Mouse (Mus musculus): ENCODE measurements around the gene Tubb1.

Gene Tubb1

GRCm38 (mm10) chr2:174450353-174450752 is at the start of gene Tubb1:
Tubb1 (plus strand) TSS chr2:174450695.
- DNase-seq (ENCODE audit: low spot score): no peak

- DNase-seq (ENCODE audit: low spot score): no peak
Observed at GRCm38 (mm10) chr2:174410222-174410621, 40.3 kb upstream of the Tubb1 start.

GRCm38 (mm10) chr2:174413127-174413526 is 37.4 kb upstream of the Tubb1 start:
- no peak for DNase-seq (ENCODE audit: low spot score)

GRCm38 (mm10) chr2:174415001-174415730 is 35.3 kb upstream of the Tubb1 start:
- no peak for DNase-seq (ENCODE audit: low spot score)

- peak; percentile 87 for DNase-seq (ENCODE audit: low spot score)
Observed at GRCm38 (mm10) chr2:174415731-174416310, 34.7 kb upstream of the Tubb1 start, which contains the start of gene Nelfcd. Nelfcd (plus strand) TSS chr2:174415804.

- DNase-seq (ENCODE audit: low spot score): no peak
Observed at GRCm38 (mm10) chr2:174421107-174421506, 29.4 kb upstream of the Tubb1 start.

- DNase-seq (ENCODE audit: low spot score): no peak
Observed at GRCm38 (mm10) chr2:174424301-174425085, 26.0 kb upstream of the Tubb1 start.

GRCm38 (mm10) chr2:174426856-174427255 is 23.6 kb upstream of the Tubb1 start:
- DNase-seq (ENCODE audit: low spot score): no peak

- DNase-seq (ENCODE audit: low spot score): no peak
Observed at GRCm38 (mm10) chr2:174428076-174428835, 22.2 kb upstream of the Tubb1 start.

- DNase-seq (ENCODE audit: low spot score): no peak
Observed at GRCm38 (mm10) chr2:174428996-174429591, 21.4 kb upstream of the Tubb1 start.

- DNase-seq (ENCODE audit: low spot score): no peak
Observed at GRCm38 (mm10) chr2:174434943-174435342, 15.6 kb upstream of the Tubb1 start.

- DNase-seq (ENCODE audit: low spot score): no peak
Observed at GRCm38 (mm10) chr2:174436076-174436701, 14.3 kb upstream of the Tubb1 start.

- no peak for DNase-seq (ENCODE audit: low spot score)
Observed at GRCm38 (mm10) chr2:174436916-174437696, 13.4 kb upstream of the Tubb1 start.

- peak; percentile 32 for DNase-seq (ENCODE audit: low spot score)
Observed at GRCm38 (mm10) chr2:174437697-174437982, 12.9 kb upstream of the Tubb1 start.

- no peak for DNase-seq (ENCODE audit: low spot score)
Observed at GRCm38 (mm10) chr2:174438181-174438580, 12.3 kb upstream of the Tubb1 start.

- DNase-seq (ENCODE audit: low spot score): peak; percentile 28
Observed at GRCm38 (mm10) chr2:174438737-174439449, 11.6 kb upstream of the Tubb1 start, which contains the start of gene Ctsz. Ctsz (minus strand) TSS chr2:174439039.

GRCm38 (mm10) chr2:174439450-174439838 is 11.1 kb upstream of the Tubb1 start:
- DNase-seq (ENCODE audit: low spot score): no peak

- no peak for DNase-seq (ENCODE audit: low spot score)
Observed at GRCm38 (mm10) chr2:174439961-174440360, 10.5 kb upstream of the Tubb1 start.

- DNase-seq (ENCODE audit: low spot score): no peak
Observed at GRCm38 (mm10) chr2:174441898-174442297, 8.6 kb upstream of the Tubb1 start.

- DNase-seq (ENCODE audit: low spot score): no peak
Observed at GRCm38 (mm10) chr2:174442460-174442859, 8.0 kb upstream of the Tubb1 start.

All from left cerebral cortex, adult 11 months (tissue).